Mouse (Mus musculus) mature B cell (primary cell): ENCODE data around the gene Krtap7-1.

Experiments used
- in situ Hi-C: fragments of 300-500 bp; cut with MboI; formaldehyde crosslinking; loops from 2 replicates; pipeline ENCODE4 v1.14.3; 2019

Krtap7-1 gene

GRCm38 (mm10) chr16:89508223-89508622 is at the start of gene Krtap7-1:
TSS of gene Krtap7-1 (minus strand) at chr16:89508323.
- in situ Hi-C loops: no loop called here

GRCm38 (mm10) chr16:89550298-89550697 is 42.2 kb upstream of the Krtap7-1 start:
- in situ Hi-C loops: no loop called here

- in situ Hi-C loops: no loop called here
These were observed 29.9 kb upstream of the Krtap7-1 start for GRCm38 (mm10) chr16:89538031-89538484.

GRCm38 (mm10) chr16:89537349-89537748 is 29.2 kb upstream of the Krtap7-1 start:
- in situ Hi-C loops: no loop called here

GRCm38 (mm10) chr16:89530547-89530946 is 22.4 kb upstream of the Krtap7-1 start:
- in situ Hi-C loops: no loop called here

GRCm38 (mm10) chr16:89529846-89530245 is 21.7 kb upstream of the Krtap7-1 start:
- in situ Hi-C loops: no loop called here

GRCm38 (mm10) chr16:89528380-89528779 is 20.3 kb upstream of the Krtap7-1 start:
- in situ Hi-C loops: no loop called here

GRCm38 (mm10) chr16:89520996-89521395 is 12.9 kb upstream of the Krtap7-1 start:
- in situ Hi-C loops: no loop called here

GRCm38 (mm10) chr16:89520555-89520954 is 12.4 kb upstream of the Krtap7-1 start:
- in situ Hi-C loops: no loop called here

- in situ Hi-C loops: no loop called here
These were observed 12.0 kb upstream of the Krtap7-1 start for GRCm38 (mm10) chr16:89520091-89520490.

GRCm38 (mm10) chr16:89517635-89518034 is 9.5 kb upstream of the Krtap7-1 start:
- in situ Hi-C loops: no loop called here

- in situ Hi-C loops: no loop called here
These were observed 5.3 kb upstream of the Krtap7-1 start for GRCm38 (mm10) chr16:89513431-89513830.

- in situ Hi-C loops: no loop called here
These were observed 4.6 kb downstream of the Krtap7-1 start for GRCm38 (mm10) chr16:89503571-89503970.

- in situ Hi-C loops: no loop called here
These were observed 6.3 kb downstream of the Krtap7-1 start for GRCm38 (mm10) chr16:89501870-89502269.

- in situ Hi-C loops: no loop called here
These were observed 11.1 kb downstream of the Krtap7-1 start for GRCm38 (mm10) chr16:89497002-89497401.

GRCm38 (mm10) chr16:89495394-89496153 is 12.5 kb downstream of the Krtap7-1 start:
- in situ Hi-C loops: no loop called here

GRCm38 (mm10) chr16:89487852-89488251 is 20.3 kb downstream of the Krtap7-1 start, which contains the start of gene Krtap8-1:
TSS of gene Krtap8-1 (minus strand) at chr16:89487952.
- in situ Hi-C loops: no loop called here

- in situ Hi-C loops: no loop called here
These were observed 30.3 kb downstream of the Krtap7-1 start for GRCm38 (mm10) chr16:89477679-89478314.

GRCm38 (mm10) chr16:89461189-89461588 is 46.9 kb downstream of the Krtap7-1 start:
- in situ Hi-C loops: no loop called here
